Mouse (Mus musculus) neural tube, embryonic 11.5 days (tissue): Measurements from ENCODE around the gene Adam11. TPM values are rescaled to one million over a fixed set of nuclear protein-coding genes. Genes with fewer than 3 reads are reported as not detected.
"Not testable (repeated sequence)": the region's sequence is repeated elsewhere in the genome, so short reads cannot be mapped to it uniquely, and the experiment has no call there.

ENCODE experiments used
- ATAC-seq: fragments of 200-750 bp; cut with Nextera tagmentation; 2 replicates; pipeline ENCODE4 v1.8.0; 2017; ENCODE audit warnings: moderate number of reproducible peaks, mild to moderate bottlenecking, moderate TSS enrichment, moderate library complexity; ENCODE audit not compliant: insufficient read depth, low FRiP score, low TSS enrichment
- DNase-seq: peaks from one replicate; pipeline ENCODE4 v3.0.0-alpha.2; 2015; ENCODE audit warnings: low spot score
- H3K27ac ChIP-seq: fragments of 300-500 bp; sonication (generic); 2 replicates; pipeline ENCODE4 v1.5.1; 2014; ENCODE audit warnings: low read depth, mild to moderate bottlenecking, low read length
- H3K27me3 ChIP-seq: fragments of 300-500 bp; sonication (generic); 2 replicates; pipeline ENCODE4 v1.6.1; 2014; ENCODE audit warnings: mild to moderate bottlenecking, low read length, mixed read lengths; ENCODE audit not compliant: control insufficient read depth, insufficient read depth
- H3K36me3 ChIP-seq: fragments of 300-500 bp; sonication (generic); 2 replicates; pipeline ENCODE4 v1.6.1; 2014; ENCODE audit warnings: mild to moderate bottlenecking, low read length, moderate library complexity, mixed read lengths; ENCODE audit not compliant: control insufficient read depth, insufficient read depth
- H3K4me1 ChIP-seq: fragments of 300-500 bp; sonication (generic); 2 replicates; pipeline ENCODE4 v1.6.1; 2014; ENCODE audit warnings: low read length, mixed read lengths; ENCODE audit not compliant: control insufficient read depth, insufficient read depth
- H3K4me2 ChIP-seq: fragments of 300-500 bp; sonication (generic); 2 replicates; pipeline ENCODE4 v1.6.1; 2014; ENCODE audit warnings: low read depth, mild to moderate bottlenecking, moderate library complexity
- H3K4me3 ChIP-seq: fragments of 300-500 bp; sonication (generic); 2 replicates; pipeline ENCODE4 v1.5.1; 2014; ENCODE audit warnings: low read depth, low read length
- H3K9ac ChIP-seq: fragments of 300-500 bp; sonication (generic); 2 replicates; pipeline ENCODE4 v1.6.1; 2014; ENCODE audit warnings: mild to moderate bottlenecking, low read length
- H3K9me3 ChIP-seq: fragments of 300-500 bp; sonication (generic); 2 replicates; pipeline ENCODE4 v1.6.1; 2016; ENCODE audit warnings: low read length; ENCODE audit not compliant: control insufficient read depth
- WGBS: fragments of 180-500 bp; shearing (Covaris S2); extraction: QIAGEN DNeasy Blood & Tissue Kit; methylation state at CpG from one replicate; pipeline ENCODE4 v1.1.7; 2014; 5-methylcytosine and 5-hydroxymethylcytosine counted together
- polyA plus RNA-seq: library from polyadenylated mRNA; unstranded; fragments of >200 nt; fragmentation: Nextera tagmentation; extraction: Ambion mirVana; gene quantifications from 2 replicates; pipeline ENCODE4 v1.2.1, GENCODE M21; 2014

Adam11 gene
- 21.7 and 23.2 TPM in 2 replicates for polyA plus RNA-seq

DNA sequence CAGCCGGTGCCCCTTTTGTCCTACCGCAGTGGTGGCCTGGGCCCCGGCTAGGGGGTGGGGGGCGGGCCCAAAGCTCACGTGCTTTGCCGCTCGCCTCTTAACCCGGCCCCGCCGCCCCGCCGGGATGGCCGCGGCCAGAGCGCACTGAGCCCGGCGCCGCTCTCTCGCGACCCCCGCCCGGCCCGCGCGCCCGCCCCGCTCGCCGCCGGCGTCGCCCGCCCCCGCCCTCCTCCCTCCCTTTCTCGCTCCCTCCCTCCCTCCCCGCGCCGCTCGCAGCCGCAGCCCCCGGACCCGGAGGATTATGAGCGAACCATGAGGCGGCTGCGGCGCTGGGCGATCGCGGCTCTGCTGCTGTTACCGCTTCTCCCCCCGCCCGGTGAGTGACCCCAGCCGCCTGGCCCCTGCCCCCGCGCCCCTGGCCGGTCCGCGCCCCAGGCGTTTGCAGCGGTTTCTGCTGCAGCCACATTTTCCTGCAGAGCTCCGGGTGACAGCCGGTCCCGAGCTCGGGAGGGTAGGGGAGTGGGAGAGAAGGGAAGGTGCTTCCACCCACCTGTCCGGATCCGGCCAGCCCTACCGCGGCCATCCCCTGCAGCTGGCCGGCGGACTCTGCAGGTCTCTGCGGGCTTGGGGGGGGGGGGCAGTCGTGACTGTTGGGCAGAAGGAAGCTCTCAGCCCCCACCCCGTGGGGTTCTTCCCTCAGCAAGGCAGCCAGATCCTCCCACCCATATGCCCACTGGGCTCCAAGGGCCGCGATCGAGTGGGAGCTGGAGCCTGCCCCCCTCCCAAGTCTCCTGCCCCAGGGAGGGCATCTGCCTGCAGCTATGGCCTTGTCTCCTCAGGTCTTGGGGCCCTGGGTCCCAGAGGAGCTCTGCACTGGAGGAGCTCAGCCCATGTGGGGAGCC, at the start of gene Adam11:
Gene Adam11 (plus strand): TSS at position 131 of the 902 bp plus-strand sequence.
- WGBS = under 1% methylated on average over 42 of the region's 76 CpGs

DNA sequence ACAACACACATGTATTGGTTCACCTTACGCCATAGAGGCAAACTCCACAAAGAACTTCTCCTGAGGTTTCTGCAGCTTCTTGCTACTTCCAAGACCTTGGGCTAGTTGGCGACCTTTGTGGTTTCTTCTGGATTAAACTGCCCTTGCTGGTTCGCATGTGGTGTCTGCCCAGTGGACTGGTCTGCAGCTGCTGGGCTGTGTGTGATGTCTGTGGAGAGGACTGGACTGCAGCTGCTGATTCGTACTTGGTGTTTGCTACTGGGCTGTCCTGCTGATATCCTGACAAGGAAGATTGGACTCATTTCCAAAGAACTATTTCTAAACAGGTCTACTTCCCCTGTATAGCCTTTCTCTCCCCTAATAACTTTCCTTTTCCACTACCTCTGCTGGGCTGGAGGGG, 48.8 kb upstream of the Adam11 start:
- no peaks in the 10 kb centered on the region for H3K4me1 ChIP-seq
- ATAC-seq (no peak), DNase-seq (no peak)
- no peaks in the 10 kb centered on the region for H3K9me3 ChIP-seq
- H3K4me3 ChIP-seq = no peak overlapping the region
- no peaks in the 10 kb centered on the region for H3K27me3 ChIP-seq
- no peaks in the 10 kb centered on the region for H3K36me3 ChIP-seq
- H3K4me2 ChIP-seq = no peak overlapping the region
- H3K27ac ChIP-seq = no peak overlapping the region
- 85% methylated on average over 4 of the region's 4 CpGs for WGBS
- no peak overlapping the region for H3K9ac ChIP-seq

More for the DNA sequence above, at the start of gene Adam11:
- peak within 1 kb of the TSS; percentile 97 for H3K4me2 ChIP-seq
- peak within 1 kb of the TSS; percentile 58 for H3K4me3 ChIP-seq
- H3K36me3 ChIP-seq = no peaks in the 10 kb centered on the region
- H3K4me1 ChIP-seq = peaks cover 13% of the 10 kb centered on the region
- peak within 1 kb of the TSS; percentile 60 for H3K27ac ChIP-seq
- ATAC-seq = 0 out of 2 replicates have a peak, but pooled peaks have one; percentile 49
- no peaks in the 10 kb centered on the region for H3K9me3 ChIP-seq
- peak; percentile 45 for DNase-seq
- H3K9ac ChIP-seq = peak within 1 kb of the TSS; percentile 72
- peaks cover 14% of the 10 kb centered on the region; the same call in 1 of the 2 replicates for H3K27me3 ChIP-seq

DNA sequence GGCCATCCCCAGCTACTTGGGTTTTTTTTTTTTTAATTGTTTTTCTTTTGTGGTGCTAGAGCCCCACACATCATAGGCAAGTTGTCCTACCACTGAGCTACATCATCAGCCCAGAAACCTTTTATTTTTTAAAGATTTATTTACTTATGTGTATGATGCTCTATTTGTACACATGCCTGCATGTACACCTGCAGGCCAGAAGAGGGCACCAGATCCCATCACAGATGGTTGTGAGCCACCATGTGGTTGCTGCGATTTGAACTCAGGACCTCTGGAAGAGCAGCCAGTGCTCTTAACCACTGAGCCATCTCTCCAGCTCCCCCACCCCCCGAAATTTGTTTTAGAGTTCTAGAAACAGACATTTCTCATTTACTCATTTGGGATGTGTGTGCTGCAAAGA, 46.7 kb upstream of the Adam11 start:
- not testable (repeated sequence) for H3K4me3 ChIP-seq, H3K9me3 ChIP-seq, H3K9ac ChIP-seq, H3K4me1 ChIP-seq, ATAC-seq, H3K4me2 ChIP-seq, H3K36me3 ChIP-seq, H3K27me3 ChIP-seq, DNase-seq, H3K27ac ChIP-seq
- 80% methylated on average over 2 of the region's 2 CpGs for WGBS

GRCm38 (mm10) chr11:102716135-102716534, 45.1 kb upstream of the Adam11 start:
- no peaks in the 10 kb centered on the region for H3K4me1 ChIP-seq
- H3K4me2 ChIP-seq = no peak overlapping the region
- no peaks in the 10 kb centered on the region for H3K9me3 ChIP-seq
- WGBS = 80% methylated on average over 7 of the region's 7 CpGs
- no peak overlapping the region for H3K4me3 ChIP-seq
- H3K9ac ChIP-seq = no peak overlapping the region
- H3K27ac ChIP-seq = no peak overlapping the region
- ATAC-seq (no peak), DNase-seq (no peak)
- H3K27me3 ChIP-seq = no peaks in the 10 kb centered on the region
- no peaks in the 10 kb centered on the region for H3K36me3 ChIP-seq

- H3K4me2 ChIP-seq = no peak overlapping the region
- no peaks in the 10 kb centered on the region for H3K27me3 ChIP-seq
- H3K4me3 ChIP-seq = no peak overlapping the region
- DNase-seq (peak; percentile 29), ATAC-seq (no peak)
- WGBS = 36% methylated on average over 3 of the region's 3 CpGs
- H3K27ac ChIP-seq = no peak overlapping the region
- no peaks in the 10 kb centered on the region for H3K4me1 ChIP-seq
- no peak overlapping the region for H3K9ac ChIP-seq
- H3K9me3 ChIP-seq = no peaks in the 10 kb centered on the region
- no peaks in the 10 kb centered on the region for H3K36me3 ChIP-seq
Measured at GRCm38 (mm10) chr11:102725574-102725973, 35.7 kb upstream of the Adam11 start.

DNA sequence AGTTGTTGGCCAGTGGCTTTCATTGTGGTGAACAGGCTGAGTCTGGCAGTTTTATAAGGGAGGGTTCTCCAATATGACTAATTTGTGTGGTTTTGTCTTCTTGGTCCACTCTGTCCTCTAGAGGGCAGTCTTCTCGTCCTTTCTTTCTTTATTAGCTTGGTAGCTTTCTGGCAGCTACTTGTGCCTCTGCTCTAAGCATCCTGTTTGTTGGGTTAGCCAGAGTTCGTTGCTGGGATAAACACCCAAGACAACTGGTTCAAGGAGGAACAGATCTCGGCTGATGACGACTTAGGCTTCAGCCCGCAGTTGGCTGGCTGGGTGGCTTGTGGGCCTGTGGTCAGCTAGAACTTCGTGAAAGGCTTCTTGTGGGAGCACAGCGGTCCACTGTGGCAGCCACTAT, 32.6 kb upstream of the Adam11 start:
- Histone ChIP-seq H3K9ac (no peak overlapping the region), H3K4me2 (no peak overlapping the region), H3K4me3 (no peak overlapping the region), H3K9me3 (no peaks in the 10 kb centered on the region), H3K4me1 (no peaks in the 10 kb centered on the region), H3K36me3 (no peaks in the 10 kb centered on the region), H3K27me3 (no peaks in the 10 kb centered on the region), H3K27ac (no peak overlapping the region)
- WGBS = 34% methylated on average over 7 of the region's 7 CpGs
- ATAC-seq (no peak), DNase-seq (no peak)

DNA sequence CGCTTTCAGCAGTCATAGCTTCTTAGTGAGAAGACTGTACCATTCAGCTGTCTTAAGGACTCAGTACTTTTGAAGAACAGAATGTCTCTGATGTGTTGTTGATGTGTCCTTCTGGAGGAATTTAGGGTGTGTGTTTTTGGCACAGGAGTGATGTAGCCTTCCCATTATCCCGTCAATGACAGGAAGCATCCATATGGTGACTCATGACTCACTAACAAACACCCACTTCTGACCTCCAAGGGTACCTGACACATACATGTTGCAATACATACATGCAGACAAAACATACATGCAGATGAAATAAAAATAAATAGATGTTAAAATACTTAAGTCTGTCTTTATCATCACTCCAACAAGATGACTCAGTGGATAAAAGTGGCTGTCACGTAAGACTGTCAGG, 31.4 kb upstream of the Adam11 start:
- H3K4me1 ChIP-seq = no peaks in the 10 kb centered on the region
- no peak overlapping the region for H3K4me2 ChIP-seq
- 82% methylated on average over 3 of the region's 3 CpGs for WGBS
- H3K9ac ChIP-seq = no peak overlapping the region
- no peaks in the 10 kb centered on the region for H3K27me3 ChIP-seq
- no peak overlapping the region for H3K4me3 ChIP-seq
- no peaks in the 10 kb centered on the region for H3K9me3 ChIP-seq
- ATAC-seq (no peak), DNase-seq (no peak)
- no peak overlapping the region for H3K27ac ChIP-seq
- H3K36me3 ChIP-seq = no peaks in the 10 kb centered on the region

DNA sequence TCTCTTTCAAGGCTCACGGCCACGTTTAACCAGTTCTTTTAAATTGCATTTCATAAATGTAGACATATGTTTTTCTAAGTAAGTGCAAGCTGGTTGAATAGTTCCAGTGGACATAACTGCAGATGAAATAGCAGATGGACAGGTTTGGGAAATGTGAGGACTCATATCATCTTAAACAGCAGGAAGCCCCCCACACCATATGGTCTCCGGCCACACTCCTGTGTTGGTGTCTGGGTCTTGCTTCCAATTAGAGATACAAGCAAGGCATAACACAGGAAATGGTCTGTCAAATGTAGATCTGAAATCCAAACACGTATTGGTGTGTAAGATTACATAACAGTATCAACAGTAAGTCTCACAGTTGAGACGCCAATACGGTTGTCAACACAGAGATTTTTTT, 29.9 kb upstream of the Adam11 start:
- 88% methylated on average over 6 of the region's 6 CpGs for WGBS
- ATAC-seq (no peak), DNase-seq (no peak)
- Histone ChIP-seq H3K4me1 (no peaks in the 10 kb centered on the region), H3K27ac (no peak overlapping the region), H3K4me3 (no peak overlapping the region), H3K36me3 (no peaks in the 10 kb centered on the region), H3K9me3 (no peaks in the 10 kb centered on the region), H3K4me2 (no peak overlapping the region), H3K27me3 (no peaks in the 10 kb centered on the region), H3K9ac (no peak overlapping the region)

- Histone ChIP-seq H3K27me3 (no peaks in the 10 kb centered on the region), H3K4me1 (no peaks in the 10 kb centered on the region), H3K9ac (no peak overlapping the region), H3K27ac (no peak overlapping the region), H3K4me2 (no peak overlapping the region), H3K9me3 (no peaks in the 10 kb centered on the region), H3K4me3 (no peak overlapping the region), H3K36me3 (no peaks in the 10 kb centered on the region)
- no peak for ATAC-seq
- whole genome bisulfite sequencing = 68% methylated on average over 5 of the region's 5 CpGs
- DNase-seq = no peak
Measured at GRCm38 (mm10) chr11:102733146-102733545, 28.1 kb upstream of the Adam11 start.
